Mouse (Mus musculus): ENCODE data around the gene Snx14.

DNA sequence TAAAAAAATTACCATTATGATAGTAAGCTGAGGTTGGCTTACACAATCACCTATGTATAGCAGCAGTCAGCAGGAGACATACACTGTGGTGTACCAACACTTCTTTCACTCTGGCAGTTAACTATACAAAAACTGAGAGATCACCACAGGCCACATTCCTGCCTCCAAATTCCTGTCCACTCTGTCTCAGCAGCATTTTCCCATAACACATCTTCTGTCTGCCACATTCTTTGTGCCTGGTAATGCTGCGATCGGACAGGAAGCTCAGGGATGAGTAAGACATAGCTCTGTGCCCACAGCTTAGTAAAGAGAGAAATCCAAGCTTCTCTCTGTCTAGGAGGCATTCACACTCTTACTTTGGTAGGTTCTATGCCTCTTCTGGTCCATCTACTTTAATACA, 65.8 kb downstream of the Snx14 start:
- no peak for TF ChIP-seq CTCF (IDR thresholded peaks at IDR 0.05; ENCODE audit: low read depth, low read length)
- no peak for TF ChIP-seq GATA1 (IDR thresholded peaks at IDR 0.05; ENCODE audit: borderline replicate concordance, low read length)
- TF ChIP-seq TAL1 (conservative IDR thresholded peaks at IDR 0.05; ENCODE audit: low read depth, low read length) = no peak
- no peak for TF ChIP-seq GATA2 (IDR thresholded peaks at IDR 0.05; ENCODE audit: borderline replicate concordance, low read depth, low read length)
